8 mouse cellular contexts compared by ENCODE assay signal in genomic region chr12:112950761-112951129, GRCm38 (mm10). TPM values are rescaled to one million over a fixed set of nuclear protein-coding genes. Genes with fewer than 3 reads are reported as not detected.
DNase-seq lines count a peak whose midpoint lies in the region; ATAC-seq and TF ChIP-seq lines count a peak whose summit lies in the region.

No protein-coding gene starts in this region.

- no peak; the same call in 1 of the 2 replicates for ATAC-seq in embryonic facial prominence, embryonic 11.5 days (replicated peaks; ENCODE audit: insufficient number of reproducible peaks, low FRiP score, low TSS enrichment, low read depth)
- peak; percentile 22 for ATAC-seq in hindbrain, postnatal 0 days
- peak; percentile 20; the same call in 1 of the 2 replicates for ATAC-seq in neural tube, embryonic 12.5 days (ENCODE audit: low FRiP score, low read depth)

- peaks cover 24% of the 10 kb centered on the region for H3K4me1 ChIP-seq in lung, adult 2 months (ENCODE audit: control insufficient read depth, insufficient read depth, low read length)
- H3K4me1 ChIP-seq in embryonic facial prominence, embryonic 11.5 days (ENCODE audit: control insufficient read depth, insufficient read depth, low read length) = no peaks in the 10 kb centered on the region; the same call in 1 of the 2 replicates
- H3K4me1 ChIP-seq in hindbrain, postnatal 0 days (ENCODE audit: insufficient read depth, low read length) = 0 out of 2 replicates have a peak, but pooled peaks cover 14% of the 10 kb centered on the region
- H3K4me1 ChIP-seq in neural tube, embryonic 12.5 days = peaks cover 18% of the 10 kb centered on the region

- H3K27ac ChIP-seq in embryonic facial prominence, embryonic 11.5 days (replicated peaks; ENCODE audit: low read depth, low read length) = no peak overlapping the region
- peak overlapping the region; percentile 92 for H3K27ac ChIP-seq in hindbrain, postnatal 0 days
- peak overlapping the region; percentile 59 for H3K27ac ChIP-seq in neural tube, embryonic 12.5 days

- WGBS in lung, adult 2 months = 2% methylated on average over 6 of the region's 6 CpGs
- WGBS in embryonic facial prominence, embryonic 11.5 days = 14% methylated on average over 6 of the region's 6 CpGs
- 5% methylated on average over 6 of the region's 6 CpGs for WGBS in hindbrain, postnatal 0 days
- 6% methylated on average over 6 of the region's 6 CpGs for WGBS in neural tube, embryonic 12.5 days

- TF ChIP-seq POLR2A in lung, adult 2 months (IDR thresholded peaks at IDR 0.05; ENCODE audit: borderline replicate concordance, extremely low read depth, low read depth, low read length) = no peak

- TF ChIP-seq CTCF in lung, adult 2 months (IDR thresholded peaks at IDR 0.05; ENCODE audit: insufficient read depth, low read length) = no peak
- no peak for TF ChIP-seq CTCF in hindbrain, postnatal 0 days (IDR thresholded peaks at IDR 0.05; ENCODE audit: low read depth)

- peak overlapping the region; percentile 18; the same call in 1 of the 2 replicates for H3K9ac ChIP-seq in embryonic facial prominence, embryonic 11.5 days (replicated peaks; ENCODE audit: low read length)
- H3K9ac ChIP-seq in hindbrain, postnatal 0 days (replicated peaks; ENCODE audit: low read length) = peak overlapping the region; percentile 72
- H3K9ac ChIP-seq in neural tube, embryonic 12.5 days = peak overlapping the region; percentile 86; the same call in 1 of the 2 replicates

- H3K9me3 ChIP-seq in embryonic facial prominence, embryonic 11.5 days (replicated peaks; ENCODE audit: control insufficient read depth, low read length) = no peaks in the 10 kb centered on the region
- H3K9me3 ChIP-seq in hindbrain, postnatal 0 days (ENCODE audit: low read length) = no peaks in the 10 kb centered on the region
- H3K9me3 ChIP-seq in neural tube, embryonic 12.5 days = no peaks in the 10 kb centered on the region

- no peak for DNase-seq in lung, adult 2 months
- no peak for DNase-seq in lung, postnatal 4 days
- peak; percentile 17 for DNase-seq in embryonic facial prominence, embryonic 11.5 days (ENCODE audit: low spot score)
- no peak for DNase-seq in hindbrain, postnatal 0 days (ENCODE audit: low spot score)
- no peak for DNase-seq in frontal cortex, adult 2 months (ENCODE audit: extremely low spot score in 1 of 2, low spot score in 1 of 2)
- no peak for DNase-seq in cerebellum, adult 11-12 months
- DNase-seq in gastrocnemius, postnatal 10 days = no peak

- H3K4me3 ChIP-seq in lung, adult 2 months (replicated peaks; ENCODE audit: extremely low read depth, low read depth, low read length) = peak overlapping the region; percentile 71
- H3K4me3 ChIP-seq in embryonic facial prominence, embryonic 11.5 days (ENCODE audit: low read depth, low read length) = peak overlapping the region; percentile 42
- H3K4me3 ChIP-seq in hindbrain, postnatal 0 days (ENCODE audit: low read length) = peak overlapping the region; percentile 61
- H3K4me3 ChIP-seq in neural tube, embryonic 12.5 days = peak overlapping the region; percentile 62

- H3K4me2 ChIP-seq in embryonic facial prominence, embryonic 11.5 days (ENCODE audit: low read depth, low read length) = peak overlapping the region; percentile 78
- H3K4me2 ChIP-seq in hindbrain, postnatal 0 days (ENCODE audit: low read depth, low read length) = peak overlapping the region; percentile 91
- peak overlapping the region; percentile 85 for H3K4me2 ChIP-seq in neural tube, embryonic 12.5 days (replicated peaks)

- H3K36me3 ChIP-seq in embryonic facial prominence, embryonic 11.5 days (replicated peaks; ENCODE audit: control insufficient read depth, insufficient read depth, low read depth, low read length) = no peaks in the 10 kb centered on the region
- H3K36me3 ChIP-seq in hindbrain, postnatal 0 days (ENCODE audit: insufficient read depth, low read length) = no peaks in the 10 kb centered on the region
- H3K36me3 ChIP-seq in neural tube, embryonic 12.5 days = no peaks in the 10 kb centered on the region

- H3K27me3 ChIP-seq in embryonic facial prominence, embryonic 11.5 days (ENCODE audit: control insufficient read depth, insufficient read depth, low read length) = no peaks in the 10 kb centered on the region
- no peaks in the 10 kb centered on the region for H3K27me3 ChIP-seq in hindbrain, postnatal 0 days (ENCODE audit: insufficient read depth, low read length)
- no peaks in the 10 kb centered on the region; the same call in 1 of the 2 replicates for H3K27me3 ChIP-seq in neural tube, embryonic 12.5 days (replicated peaks)

RNA-seq across cellular contexts. Expression of gene Nudt14, which starts 8.8 kb away (rescaled TPM):
- 43.4 and 47.4 TPM in 2 replicates for polyA plus RNA-seq in lung, adult 2 months (2012; rRNA removed)
- polyA plus RNA-seq in embryonic facial prominence, embryonic 11.5 days (2014; fragmentation: Nextera tagmentation; extraction: Ambion mirVana) = 75.8 and 83.4 TPM in 2 replicates
- total RNA-seq in hindbrain, postnatal 0 days (2014; rRNA removed) = 29.0 and 29.4 TPM in 2 replicates
- 51.7 and 54.8 TPM in 2 replicates for polyA plus RNA-seq in hindbrain, postnatal 0 days (2015; fragmentation: Nextera tagmentation; extraction: Ambion mirVana)
- polyA plus RNA-seq in neural tube, embryonic 12.5 days (2016; fragmentation: Nextera tagmentation; extraction: Ambion mirVana) = 56.2 and 57.5 TPM in 2 replicates
- polyA plus RNA-seq in frontal cortex, adult 2 months (2012; rRNA removed) = 19.0 and 22.4 TPM in 2 replicates
- total RNA-seq in gastrocnemius, postnatal 10 days (2021) = 10 to 100 TPM; 17.3 to 17.5 TPM

RNA-seq across cellular contexts. Expression of gene Jag2, which starts 21.2 kb away (rescaled TPM):
- polyA plus RNA-seq in lung, adult 2 months (2012; rRNA removed) = 54.0 and 62.8 TPM in 2 replicates
- 3.5 and 5.7 TPM in 2 replicates for polyA plus RNA-seq in embryonic facial prominence, embryonic 11.5 days (2014; fragmentation: Nextera tagmentation; extraction: Ambion mirVana)
- 63.4 and 88.4 TPM in 2 replicates for total RNA-seq in hindbrain, postnatal 0 days (2014; rRNA removed)
- 7.7 and 8.5 TPM in 2 replicates for polyA plus RNA-seq in hindbrain, postnatal 0 days (2015; fragmentation: Nextera tagmentation; extraction: Ambion mirVana)
- polyA plus RNA-seq in neural tube, embryonic 12.5 days (2016; fragmentation: Nextera tagmentation; extraction: Ambion mirVana) = 9.7 and 10.5 TPM in 2 replicates
- polyA plus RNA-seq in frontal cortex, adult 2 months (2012; rRNA removed) = 43.0 and 48.3 TPM in 2 replicates
- total RNA-seq in gastrocnemius, postnatal 10 days (2021) = 10 to 100 TPM; 29.4 to 40.0 TPM

RNA-seq across cellular contexts. Expression of gene Btbd6, which starts 25.5 kb away (rescaled TPM):
- 48.4 and 72.3 TPM in 2 replicates for polyA plus RNA-seq in lung, adult 2 months (2012; rRNA removed)
- polyA plus RNA-seq in embryonic facial prominence, embryonic 11.5 days (2014; fragmentation: Nextera tagmentation; extraction: Ambion mirVana) = 19.0 and 19.7 TPM in 2 replicates
- total RNA-seq in hindbrain, postnatal 0 days (2014; rRNA removed) = 71.0 and 76.1 TPM in 2 replicates
- 52.1 and 52.9 TPM in 2 replicates for polyA plus RNA-seq in hindbrain, postnatal 0 days (2015; fragmentation: Nextera tagmentation; extraction: Ambion mirVana)
- polyA plus RNA-seq in neural tube, embryonic 12.5 days (2016; fragmentation: Nextera tagmentation; extraction: Ambion mirVana) = 32.0 and 33.8 TPM in 2 replicates
- 70.7 and 75.5 TPM in 2 replicates for polyA plus RNA-seq in frontal cortex, adult 2 months (2012; rRNA removed)
- total RNA-seq in gastrocnemius, postnatal 10 days (2021) = 10 to 100 TPM; 10.4 to 12.7 TPM

RNA-seq across cellular contexts. Expression of gene Brf1, which starts 49.8 kb away (rescaled TPM):
- polyA plus RNA-seq in lung, adult 2 months (2012; rRNA removed) = 83.3 and 131 TPM in 2 replicates
- 48.5 and 50.8 TPM in 2 replicates for polyA plus RNA-seq in embryonic facial prominence, embryonic 11.5 days (2014; fragmentation: Nextera tagmentation; extraction: Ambion mirVana)
- 29.4 and 32.9 TPM in 2 replicates for total RNA-seq in hindbrain, postnatal 0 days (2014; rRNA removed)
- polyA plus RNA-seq in hindbrain, postnatal 0 days (2015; fragmentation: Nextera tagmentation; extraction: Ambion mirVana) = 39.0 and 40.8 TPM in 2 replicates
- 68.1 and 70.1 TPM in 2 replicates for polyA plus RNA-seq in neural tube, embryonic 12.5 days (2016; fragmentation: Nextera tagmentation; extraction: Ambion mirVana)
- polyA plus RNA-seq in frontal cortex, adult 2 months (2012; rRNA removed) = 46.5 and 51.5 TPM in 2 replicates
- total RNA-seq in gastrocnemius, postnatal 10 days (2021) = 10 to 100 TPM; 28.2 to 37.9 TPM

Comparison
In these comparisons a context has a peak if more than half of its experiments do, and no peak if none do; other contexts are left out.
1. H3K9ac ChIP-seq: peak in every context shown above with its lines; median percentile 86 in neural tube, embryonic 12.5 days; 72 in hindbrain, postnatal 0 days; 18 in embryonic facial prominence, embryonic 11.5 days.